Mouse (Mus musculus): ENCODE results near the gene P2ry4. TPM values are rescaled to one million over a fixed set of nuclear protein-coding genes. Genes with fewer than 3 reads are reported as not detected.

The P2ry4 gene
- polyA plus RNA-seq, 2 experiments: 0.18 to 0.32 TPM

- ATAC-seq (ENCODE audit: insufficient read depth): no peak
- WGBS (ENCODE audit: insufficient replicate concordance): 56% methylated on average over 4 of the region's 4 CpGs
Measured at GRCm38 (mm10) chrX:100599755-100600154, 5.1 kb upstream of the P2ry4 start.

GRCm38 (mm10) chrX:100597439-100597838 is 2.8 kb upstream of the P2ry4 start:
- ATAC-seq (ENCODE audit: insufficient read depth) (no peak), DNase-seq (ENCODE audit: low read depth in 3 of 3, low spot score in 3 of 3) (no peak)
- no peaks in the 10 kb centered on the region for H3K9me3 ChIP-seq (ENCODE audit: control insufficient read depth, low read length)
- 25% methylated on average over 5 of the region's 5 CpGs for WGBS (ENCODE audit: insufficient replicate concordance)
- H3K27me3 ChIP-seq (ENCODE audit: control insufficient read depth, insufficient read depth, low read length): no peaks in the 10 kb centered on the region; the same call in 1 of the 2 replicates
- no peak overlapping the region for H3K9ac ChIP-seq (replicated peaks)
- H3K4me2 ChIP-seq (ENCODE audit: low read depth): no peak overlapping the region
- H3K4me1 ChIP-seq (replicated peaks; ENCODE audit: control insufficient read depth in 2 of 2, insufficient read depth in 2 of 2, low read length in 1 of 2): no peaks in the 10 kb centered on the region
- H3K36me3 ChIP-seq (replicated peaks; ENCODE audit: control insufficient read depth, insufficient read depth, low read depth): no peaks in the 10 kb centered on the region
- no peak overlapping the region for H3K4me3 ChIP-seq (ENCODE audit: insufficient read depth in 1 of 2, low read depth in 2 of 2, low read length in 2 of 2)
- TF ChIP-seq CTCF (IDR thresholded peaks at IDR 0.05; ENCODE audit: low read depth) (peak; percentile 54), EP300 (IDR thresholded peaks at IDR 0.05; ENCODE audit: low read depth) (no peak)
- H3K27ac ChIP-seq: no peak overlapping the region

More at GRCm38 (mm10) chrX:100599755-100600154, 5.1 kb upstream of the P2ry4 start:
- Histone ChIP-seq H3K9me3 (ENCODE audit: control insufficient read depth, low read length) (no peaks in the 10 kb centered on the region), H3K4me3 (ENCODE audit: insufficient read depth in 1 of 2, low read depth in 2 of 2, low read length in 2 of 2) (no peak overlapping the region), H3K27ac (no peak overlapping the region), H3K27me3 (ENCODE audit: control insufficient read depth, insufficient read depth, low read length) (no peaks in the 10 kb centered on the region; the same call in 1 of the 2 replicates), H3K4me2 (ENCODE audit: low read depth) (no peak overlapping the region), H3K9ac (replicated peaks) (no peak overlapping the region), H3K36me3 (replicated peaks; ENCODE audit: control insufficient read depth, insufficient read depth, low read depth) (no peaks in the 10 kb centered on the region), H3K4me1 (replicated peaks; ENCODE audit: control insufficient read depth in 2 of 2, insufficient read depth in 2 of 2, low read length in 1 of 2) (no peaks in the 10 kb centered on the region)
- TF ChIP-seq EP300 (IDR thresholded peaks at IDR 0.05; ENCODE audit: low read depth) (no peak), CTCF (IDR thresholded peaks at IDR 0.05; ENCODE audit: low read depth) (no peak)
- no peak for DNase-seq (ENCODE audit: low read depth in 3 of 3, low spot score in 3 of 3)

GRCm38 (mm10) chrX:100571951-100572350 is 22.7 kb downstream of the P2ry4 start, which contains the start of gene Awat1:
Gene Awat1 (plus strand): TSS chrX:100572251.
- ATAC-seq (ENCODE audit: insufficient read depth): no peak
- Histone ChIP-seq H3K27me3 (ENCODE audit: control insufficient read depth, insufficient read depth, low read length) (no peaks in the 10 kb centered on the region), H3K4me3 (ENCODE audit: insufficient read depth in 1 of 2, low read depth in 2 of 2, low read length in 2 of 2) (no peak within 1 kb of the TSS), H3K4me2 (ENCODE audit: low read depth) (no peak within 1 kb of the TSS), H3K36me3 (replicated peaks; ENCODE audit: control insufficient read depth, insufficient read depth, low read depth) (no peaks in the 10 kb centered on the region), H3K9ac (replicated peaks) (no peak within 1 kb of the TSS), H3K9me3 (ENCODE audit: control insufficient read depth, low read length) (no peaks in the 10 kb centered on the region), H3K4me1 (replicated peaks; ENCODE audit: control insufficient read depth in 2 of 2, insufficient read depth in 2 of 2, low read length in 1 of 2) (no peaks in the 10 kb centered on the region), H3K27ac (no peak within 1 kb of the TSS)
- WGBS (ENCODE audit: insufficient replicate concordance): 44% methylated on average over 1 of the region's 1 CpGs
- DNase-seq (ENCODE audit: low read depth in 3 of 3, low spot score in 3 of 3): no peak
- TF ChIP-seq EP300 (IDR thresholded peaks at IDR 0.05; ENCODE audit: low read depth) (no peak), CTCF (IDR thresholded peaks at IDR 0.05; ENCODE audit: low read depth) (no peak)

- WGBS (ENCODE audit: insufficient replicate concordance): 50% methylated on average over 3 of the region's 3 CpGs
- no peaks in the 10 kb centered on the region for H3K4me1 ChIP-seq (replicated peaks; ENCODE audit: control insufficient read depth in 2 of 2, insufficient read depth in 2 of 2, low read length in 1 of 2)
- H3K27ac ChIP-seq: no peak overlapping the region
- H3K4me2 ChIP-seq (ENCODE audit: low read depth): no peak overlapping the region
- no peaks in the 10 kb centered on the region for H3K9me3 ChIP-seq (ENCODE audit: control insufficient read depth, low read length)
- H3K4me3 ChIP-seq (ENCODE audit: insufficient read depth in 1 of 2, low read depth in 2 of 2, low read length in 2 of 2): no peak overlapping the region
- no peaks in the 10 kb centered on the region for H3K36me3 ChIP-seq (replicated peaks; ENCODE audit: control insufficient read depth, insufficient read depth, low read depth)
- no peaks in the 10 kb centered on the region for H3K27me3 ChIP-seq (ENCODE audit: control insufficient read depth, insufficient read depth, low read length)
- H3K9ac ChIP-seq (replicated peaks): no peak overlapping the region
- DNase-seq (ENCODE audit: low read depth in 3 of 3, low spot score in 3 of 3) (no peak), ATAC-seq (ENCODE audit: insufficient read depth) (no peak)
- no peak for TF ChIP-seq EP300 (IDR thresholded peaks at IDR 0.05; ENCODE audit: low read depth)
- no peak for TF ChIP-seq CTCF (IDR thresholded peaks at IDR 0.05; ENCODE audit: low read depth)
Measured at GRCm38 (mm10) chrX:100565696-100566095, 29.0 kb downstream of the P2ry4 start.

- WGBS (ENCODE audit: insufficient replicate concordance): 64% methylated on average over 3 of the region's 3 CpGs
- Histone ChIP-seq H3K9ac (replicated peaks) (no peak overlapping the region), H3K4me3 (ENCODE audit: insufficient read depth in 1 of 2, low read depth in 2 of 2, low read length in 2 of 2) (no peak overlapping the region), H3K27me3 (ENCODE audit: control insufficient read depth, insufficient read depth, low read length) (no peaks in the 10 kb centered on the region), H3K27ac (no peak overlapping the region), H3K4me1 (replicated peaks; ENCODE audit: control insufficient read depth in 2 of 2, insufficient read depth in 2 of 2, low read length in 1 of 2) (no peaks in the 10 kb centered on the region), H3K4me2 (ENCODE audit: low read depth) (no peak overlapping the region), H3K9me3 (ENCODE audit: control insufficient read depth, low read length) (no peaks in the 10 kb centered on the region), H3K36me3 (replicated peaks; ENCODE audit: control insufficient read depth, insufficient read depth, low read depth) (no peaks in the 10 kb centered on the region)
- ATAC-seq (ENCODE audit: insufficient read depth) (no peak), DNase-seq (ENCODE audit: low read depth in 3 of 3, low spot score in 3 of 3) (no peak)
- no peak for TF ChIP-seq CTCF (IDR thresholded peaks at IDR 0.05; ENCODE audit: low read depth)
- TF ChIP-seq EP300 (IDR thresholded peaks at IDR 0.05; ENCODE audit: low read depth): no peak
Measured at GRCm38 (mm10) chrX:100556026-100556425, 38.6 kb downstream of the P2ry4 start.

Other genes with a start within 250 kb of the P2ry4 start
- gene Otud6a, start 165.9 kb downstream of the P2ry4 start, polyA plus RNA-seq (2012; rRNA removed): not detected in 2 replicates
- gene Otud6a, start 165.9 kb downstream of the P2ry4 start, polyA plus RNA-seq (2014; fragmentation: Nextera tagmentation; extraction: Ambion mirVana): not detected in 2 replicates
- 0.18 and 0.26 TPM in 2 replicates for gene Awat2, start 152.2 kb downstream of the P2ry4 start, polyA plus RNA-seq (2012; rRNA removed)
- gene Awat2, start 152.2 kb downstream of the P2ry4 start, polyA plus RNA-seq (2014; fragmentation: Nextera tagmentation; extraction: Ambion mirVana): 0.15 TPM in 2 replicates
- 16.2 and 26.3 TPM in 2 replicates for gene Igbp1, start 100.6 kb downstream of the P2ry4 start, polyA plus RNA-seq (2012; rRNA removed)
- gene Igbp1, start 100.6 kb downstream of the P2ry4 start, polyA plus RNA-seq (2014; fragmentation: Nextera tagmentation; extraction: Ambion mirVana): 18.8 and 20.3 TPM in 2 replicates
- gene Dgat2l6, start 70.0 kb downstream of the P2ry4 start, polyA plus RNA-seq (2012; rRNA removed): not detected in 2 replicates
- gene Dgat2l6, start 70.0 kb downstream of the P2ry4 start, polyA plus RNA-seq (2014; fragmentation: Nextera tagmentation; extraction: Ambion mirVana): not detected in 2 replicates
- 0.03 TPM in 1 of 2 replicates, not detected in the other for gene Awat1, start 22.6 kb downstream of the P2ry4 start, polyA plus RNA-seq (2012; rRNA removed)
- 0.09 TPM in 1 of 2 replicates, not detected in the other for gene Awat1, start 22.6 kb downstream of the P2ry4 start, polyA plus RNA-seq (2014; fragmentation: Nextera tagmentation; extraction: Ambion mirVana)
- not detected in 2 replicates for gene Arr3, start 10.6 kb upstream of the P2ry4 start, polyA plus RNA-seq (2012; rRNA removed)
- gene Arr3, start 10.6 kb upstream of the P2ry4 start, polyA plus RNA-seq (2014; fragmentation: Nextera tagmentation; extraction: Ambion mirVana): not detected in 2 replicates
- 7.1 and 14.6 TPM in 2 replicates for gene Kif4, start 30.9 kb upstream of the P2ry4 start, polyA plus RNA-seq (2012; rRNA removed)
- 23.5 and 24.7 TPM in 2 replicates for gene Kif4, start 30.9 kb upstream of the P2ry4 start, polyA plus RNA-seq (2014; fragmentation: Nextera tagmentation; extraction: Ambion mirVana)
- 19.3 and 27.1 TPM in 2 replicates for gene Pdzd11, start 31.7 kb upstream of the P2ry4 start, polyA plus RNA-seq (2012; rRNA removed)
- gene Pdzd11, start 31.7 kb upstream of the P2ry4 start, polyA plus RNA-seq (2014; fragmentation: Nextera tagmentation; extraction: Ambion mirVana): 67.2 and 70.0 TPM in 2 replicates
- gene Gdpd2, start 135.0 kb upstream of the P2ry4 start, polyA plus RNA-seq (2012; rRNA removed): 0.17 and 0.27 TPM in 2 replicates
- gene Gdpd2, start 135.0 kb upstream of the P2ry4 start, polyA plus RNA-seq (2014; fragmentation: Nextera tagmentation; extraction: Ambion mirVana): 0.04 and 0.20 TPM in 2 replicates
- gene Dlg3, start 172.9 kb upstream of the P2ry4 start, polyA plus RNA-seq (2012; rRNA removed): 1.3 and 1.9 TPM in 2 replicates
- gene Dlg3, start 172.9 kb upstream of the P2ry4 start, polyA plus RNA-seq (2014; fragmentation: Nextera tagmentation; extraction: Ambion mirVana): 0.43 and 0.53 TPM in 2 replicates